Mouse (Mus musculus) spleen, adult 2 months (tissue): ENCODE results near the gene Anapc1. TPM values are rescaled to one million over a fixed set of nuclear protein-coding genes. Genes with fewer than 3 reads are reported as not detected.

Experiments
- DNase-seq, 2 experiments: peaks; one replicate each; pipeline versions ENCODE4 v3.0.0 to v3.0.0-alpha.2; 2012 to 2021; ENCODE audit warnings: low spot score in 2 of 2, low read depth in 1 of 2
- H3K27ac ChIP-seq: fragments of 200-500 bp; 2 replicates; pipeline ENCODE4 v1.5.1; 2012; ENCODE audit warnings: low read length, inconsistent platforms; ENCODE audit not compliant: insufficient read depth
- H3K27me3 ChIP-seq: fragments of 200-500 bp; 2 replicates; pipeline ENCODE4 v1.6.1; 2012; ENCODE audit warnings: mild to moderate bottlenecking, moderate library complexity, low read length, inconsistent platforms; ENCODE audit not compliant: control insufficient read depth, insufficient read depth
- H3K36me3 ChIP-seq: fragments of 200-500 bp; 2 replicates; pipeline ENCODE4 v1.6.1; 2012; ENCODE audit warnings: mild to moderate bottlenecking, low read length, inconsistent platforms; ENCODE audit not compliant: control insufficient read depth, insufficient read depth
- H3K4me1 ChIP-seq: fragments of 200-500 bp; 2 replicates; pipeline ENCODE4 v1.6.1; 2011; ENCODE audit warnings: inconsistent platforms; ENCODE audit not compliant: control insufficient read depth, insufficient read depth, insufficient read length
- H3K4me3 ChIP-seq: fragments of 200-500 bp; 2 replicates; pipeline ENCODE4 v1.5.1; 2011; ENCODE audit warnings: mild to moderate bottlenecking, inconsistent platforms; ENCODE audit not compliant: insufficient read depth, insufficient read length; ENCODE audit errors: extremely low read depth
- CTCF ChIP-seq: fragments of 200-500 bp; IDR thresholded peaks from 2 replicates; pipeline ENCODE4 v1.5.1; 2011; ENCODE audit warnings: mild to moderate bottlenecking, inconsistent platforms; ENCODE audit not compliant: insufficient read depth, insufficient read length, insufficient replicate concordance; ENCODE audit errors: extremely low read depth
- POLR2A ChIP-seq: fragments of 200-500 bp; IDR thresholded peaks from 2 replicates; pipeline ENCODE4 v1.6.1; 2011; ENCODE audit warnings: low read depth, low read length, inconsistent platforms
- WGBS: fragments of 180-500 bp; shearing (Covaris S2); methylation state at CpG from one replicate; pipeline ENCODE4 v1.1.7; 2018; 5-methylcytosine and 5-hydroxymethylcytosine counted together
- polyA plus RNA-seq: library from polyadenylated mRNA; depleted of rRNA; stranded (reverse); fragments of >200 nt; gene quantifications from 2 replicates; pipeline ENCODE4 v1.2.3, GENCODE M21; 2012

The Anapc1 gene
- polyA plus RNA-seq, 1 experiment: 36.3 TPM

- 91% methylated on average over 7 of the region's 7 CpGs for WGBS
- H3K36me3 ChIP-seq: peaks cover 39% of the 10 kb centered on the region
- no peak for DNase-seq
- no peak for TF ChIP-seq CTCF
- no peak for TF ChIP-seq POLR2A
- H3K4me3 ChIP-seq: no peak overlapping the region
- H3K27me3 ChIP-seq: no peaks in the 10 kb centered on the region
- no peaks in the 10 kb centered on the region for H3K4me1 ChIP-seq
- no peak overlapping the region for H3K27ac ChIP-seq
Observed at GRCm38 (mm10) chr2:128612275-128612674, 74.9 kb downstream of the Anapc1 start.

GRCm38 (mm10) chr2:128611178-128611577 lies 76.0 kb downstream of the Anapc1 start:
- no peak overlapping the region for H3K4me3 ChIP-seq
- TF ChIP-seq CTCF (no peak), POLR2A (no peak)
- peaks cover 34% of the 10 kb centered on the region for H3K36me3 ChIP-seq
- no peaks in the 10 kb centered on the region for H3K27me3 ChIP-seq
- H3K4me1 ChIP-seq: no peaks in the 10 kb centered on the region
- WGBS: 97% methylated on average over 8 of the region's 8 CpGs
- H3K27ac ChIP-seq: no peak overlapping the region
- DNase-seq: no peak

- H3K4me3 ChIP-seq: no peak overlapping the region
- H3K27me3 ChIP-seq: no peaks in the 10 kb centered on the region
- H3K4me1 ChIP-seq: no peaks in the 10 kb centered on the region
- H3K27ac ChIP-seq: no peak overlapping the region
- 88% methylated on average over 5 of the region's 5 CpGs for WGBS
- no peak for DNase-seq
- TF ChIP-seq POLR2A (no peak), CTCF (no peak)
- peaks cover 23% of the 10 kb centered on the region for H3K36me3 ChIP-seq
Observed at GRCm38 (mm10) chr2:128609286-128609685, 77.9 kb downstream of the Anapc1 start.

- WGBS: 34% methylated on average over 2 of the region's 2 CpGs
- no peaks in the 10 kb centered on the region for H3K36me3 ChIP-seq
- no peak overlapping the region for H3K27ac ChIP-seq
- no peaks in the 10 kb centered on the region for H3K4me1 ChIP-seq
- no peaks in the 10 kb centered on the region for H3K27me3 ChIP-seq
- DNase-seq: no peak
- H3K4me3 ChIP-seq: no peak overlapping the region
- TF ChIP-seq CTCF (no peak), POLR2A (no peak)
Observed at GRCm38 (mm10) chr2:128601534-128601933, 85.7 kb downstream of the Anapc1 start.

GRCm38 (mm10) chr2:128592301-128592700 lies 94.9 kb downstream of the Anapc1 start:
- 90% methylated on average over 7 of the region's 7 CpGs for WGBS
- no peak for DNase-seq

GRCm38 (mm10) chr2:128590909-128591308 lies 96.3 kb downstream of the Anapc1 start, which contains the start of gene Spdye4c:
Spdye4c (plus strand) TSS chr2:128591209.
- Histone ChIP-seq H3K36me3 (no peaks in the 10 kb centered on the region), H3K27me3 (no peaks in the 10 kb centered on the region), H3K4me1 (no peaks in the 10 kb centered on the region), H3K4me3 (no peak within 1 kb of the TSS), H3K27ac (no peak within 1 kb of the TSS)
- TF ChIP-seq CTCF (no peak), POLR2A (no peak)
- no peak for DNase-seq
- 92% methylated on average over 3 of the region's 3 CpGs for WGBS

More at GRCm38 (mm10) chr2:128592301-128592700, 94.9 kb downstream of the Anapc1 start:
- TF ChIP-seq POLR2A: no peak
- no peak for TF ChIP-seq CTCF
- Histone ChIP-seq H3K4me1 (no peaks in the 10 kb centered on the region), H3K4me3 (no peak overlapping the region), H3K36me3 (no peaks in the 10 kb centered on the region), H3K27me3 (no peaks in the 10 kb centered on the region), H3K27ac (no peak overlapping the region)

GRCm38 (mm10) chr2:128582881-128583280 lies 104.3 kb downstream of the Anapc1 start:
- TF ChIP-seq CTCF (no peak), POLR2A (no peak)
- no peaks in the 10 kb centered on the region for H3K4me1 ChIP-seq
- H3K36me3 ChIP-seq: no peaks in the 10 kb centered on the region
- WGBS: 89% methylated on average over 5 of the region's 5 CpGs
- no peak overlapping the region for H3K27ac ChIP-seq
- DNase-seq: no peak
- no peaks in the 10 kb centered on the region for H3K27me3 ChIP-seq
- H3K4me3 ChIP-seq: no peak overlapping the region
